Comparison of ENCODE assay signal across 8 mouse cellular contexts in the genomic region with DNA sequence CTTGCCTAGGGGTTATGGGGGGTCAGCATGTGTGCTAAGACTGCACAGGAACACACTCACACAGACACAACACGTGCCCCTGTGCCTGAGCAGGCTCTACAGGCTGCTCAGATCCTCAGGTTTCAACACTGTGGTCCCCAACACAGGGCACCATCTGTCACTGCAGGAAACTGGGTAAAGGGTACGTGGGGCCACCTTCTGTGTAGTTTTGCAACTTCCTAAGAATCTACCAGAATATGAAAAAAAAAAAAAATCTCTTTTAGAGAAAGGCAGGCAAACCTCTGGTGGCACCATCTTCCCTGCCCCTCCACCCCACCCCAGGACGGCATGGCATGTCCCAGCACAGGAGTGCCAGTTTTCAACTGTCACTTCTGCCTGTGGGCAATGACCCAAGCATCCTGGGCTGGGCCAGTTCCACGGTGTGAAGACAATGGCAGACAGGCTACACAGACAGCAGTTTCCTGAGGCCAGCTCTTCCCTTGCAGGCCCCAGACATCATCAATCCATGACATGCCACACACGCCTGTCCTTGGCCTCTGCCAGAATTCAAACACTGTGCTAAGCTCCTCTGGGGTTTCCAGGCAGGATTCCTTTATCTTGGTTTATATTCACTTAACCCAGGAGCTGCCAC. TPM values are rescaled to one million over a fixed set of nuclear protein-coding genes. Genes with fewer than 3 reads are reported as not detected.
DNase-seq lines count a peak whose midpoint lies in the region; ATAC-seq and TF ChIP-seq lines count a peak whose summit lies in the region.

No protein-coding gene starts in this region.

- no peaks in the 10 kb centered on the region for H3K27me3 ChIP-seq in lung, embryonic 14.5 days (ENCODE audit: insufficient read depth, low read length)
- no peaks in the 10 kb centered on the region for H3K27me3 ChIP-seq in embryonic facial prominence, embryonic 15.5 days
- no peaks in the 10 kb centered on the region for H3K27me3 ChIP-seq in midbrain, embryonic 15.5 days (replicated peaks)

- H3K9me3 ChIP-seq in lung, embryonic 14.5 days (ENCODE audit: low read depth, low read length): no peaks in the 10 kb centered on the region
- H3K9me3 ChIP-seq in embryonic facial prominence, embryonic 15.5 days (replicated peaks): no peaks in the 10 kb centered on the region
- H3K9me3 ChIP-seq in midbrain, embryonic 15.5 days: no peaks in the 10 kb centered on the region

- WGBS in lung, embryonic 14.5 days: 27% methylated on average over 5 of the region's 5 CpGs
- WGBS in lung, adult 2 months: 26% methylated on average over 5 of the region's 5 CpGs
- 47% methylated on average over 5 of the region's 5 CpGs for WGBS in embryonic facial prominence, embryonic 15.5 days
- WGBS in midbrain, embryonic 15.5 days: 58% methylated on average over 5 of the region's 5 CpGs

- DNase-seq in lung, embryonic 14.5 days: peak; percentile 74
- DNase-seq in lung, adult 2 months: no peak
- peak; percentile 57 for DNase-seq in kidney, postnatal 10 days
- DNase-seq in retina, embryonic 14.5 days (ENCODE audit: low spot score): no peak
- DNase-seq in layer of hippocampus, adult 9-11 months: no peak
- no peak for DNase-seq in right cerebral cortex, postnatal 25 days

- peaks cover 17% of the 10 kb centered on the region; the same call in 1 of the 2 replicates for H3K4me1 ChIP-seq in lung, embryonic 14.5 days (ENCODE audit: insufficient read depth)
- peaks cover 7% of the 10 kb centered on the region; the same call in 1 of the 2 replicates for H3K4me1 ChIP-seq in lung, adult 2 months (ENCODE audit: control insufficient read depth, insufficient read depth, low read length)
- peaks cover 12% of the 10 kb centered on the region for H3K4me1 ChIP-seq in embryonic facial prominence, embryonic 15.5 days
- H3K4me1 ChIP-seq in midbrain, embryonic 15.5 days: peaks cover 12% of the 10 kb centered on the region

- peak; percentile 84 for ATAC-seq in lung, embryonic 14.5 days (ENCODE audit: insufficient read depth)
- ATAC-seq in embryonic facial prominence, embryonic 15.5 days (ENCODE audit: insufficient number of reproducible peaks, low FRiP score, low TSS enrichment, low read depth): no peak
- ATAC-seq in midbrain, embryonic 15.5 days (replicated peaks): no peak

- no peak overlapping the region; the same call in 1 of the 2 replicates for H3K9ac ChIP-seq in lung, embryonic 14.5 days
- no peak overlapping the region for H3K9ac ChIP-seq in embryonic facial prominence, embryonic 15.5 days
- H3K9ac ChIP-seq in midbrain, embryonic 15.5 days: no peak overlapping the region

- no peak for TF ChIP-seq POLR2A in lung, adult 2 months (IDR thresholded peaks at IDR 0.05; ENCODE audit: borderline replicate concordance, extremely low read depth, low read depth, low read length)

- H3K36me3 ChIP-seq in lung, embryonic 14.5 days (ENCODE audit: insufficient read depth): peaks cover 3% of the 10 kb centered on the region; the same call in 1 of the 2 replicates
- no peaks in the 10 kb centered on the region for H3K36me3 ChIP-seq in embryonic facial prominence, embryonic 15.5 days
- H3K36me3 ChIP-seq in midbrain, embryonic 15.5 days (replicated peaks): no peaks in the 10 kb centered on the region

- H3K4me3 ChIP-seq in lung, embryonic 14.5 days (ENCODE audit: low read depth, low read length): no peak overlapping the region
- no peak overlapping the region for H3K4me3 ChIP-seq in lung, adult 2 months (replicated peaks; ENCODE audit: extremely low read depth, low read depth, low read length)
- H3K4me3 ChIP-seq in embryonic facial prominence, embryonic 15.5 days (replicated peaks): no peak overlapping the region
- H3K4me3 ChIP-seq in midbrain, embryonic 15.5 days: no peak overlapping the region

- H3K4me2 ChIP-seq in lung, embryonic 14.5 days: peak overlapping the region; percentile 8; the same call in 1 of the 2 replicates
- no peak overlapping the region for H3K4me2 ChIP-seq in embryonic facial prominence, embryonic 15.5 days (replicated peaks)
- H3K4me2 ChIP-seq in midbrain, embryonic 15.5 days: no peak overlapping the region

- TF ChIP-seq CTCF in lung, embryonic 14.5 days (IDR thresholded peaks at IDR 0.05; ENCODE audit: low read depth): no peak
- no peak for TF ChIP-seq CTCF in lung, adult 2 months (IDR thresholded peaks at IDR 0.05; ENCODE audit: insufficient read depth, low read length)

- peak overlapping the region; percentile 69 for H3K27ac ChIP-seq in lung, embryonic 14.5 days (ENCODE audit: low read depth)
- 0 out of 2 replicates have a peak overlapping the region, but pooled peaks have one; percentile 39 for H3K27ac ChIP-seq in embryonic facial prominence, embryonic 15.5 days (replicated peaks)
- H3K27ac ChIP-seq in midbrain, embryonic 15.5 days: peak overlapping the region; percentile 44; the same call in 1 of the 2 replicates

RNA-seq across cellular contexts. Expression of a gene that starts 11.1 kb away (rescaled TPM):
- polyA plus RNA-seq in lung, embryonic 14.5 days (2014; fragmentation: Nextera tagmentation; extraction: Ambion mirVana): 39.4 and 44.4 TPM in 2 replicates
- 12.2 and 14.0 TPM in 2 replicates for polyA plus RNA-seq in lung, adult 2 months (2012; rRNA removed)
- polyA plus RNA-seq in embryonic facial prominence, embryonic 15.5 days (2015; fragmentation: Nextera tagmentation; extraction: Ambion mirVana): 35.5 and 35.8 TPM in 2 replicates
- 16.7 and 17.9 TPM in 2 replicates for polyA plus RNA-seq in midbrain, embryonic 15.5 days (2015; fragmentation: Nextera tagmentation; extraction: Ambion mirVana)

RNA-seq across cellular contexts. Expression of a gene that starts 26.3 kb away (rescaled TPM):
- 5.5 and 5.9 TPM in 2 replicates for polyA plus RNA-seq in lung, embryonic 14.5 days (2014; fragmentation: Nextera tagmentation; extraction: Ambion mirVana)
- 2.7 and 3.3 TPM in 2 replicates for polyA plus RNA-seq in lung, adult 2 months (2012; rRNA removed)
- polyA plus RNA-seq in embryonic facial prominence, embryonic 15.5 days (2015; fragmentation: Nextera tagmentation; extraction: Ambion mirVana): 3.8 and 4.2 TPM in 2 replicates
- polyA plus RNA-seq in midbrain, embryonic 15.5 days (2015; fragmentation: Nextera tagmentation; extraction: Ambion mirVana): 8.2 and 9.5 TPM in 2 replicates

RNA-seq across cellular contexts. Expression of a gene that starts 35.1 kb away (rescaled TPM):
- 5.3 and 6.0 TPM in 2 replicates for polyA plus RNA-seq in lung, embryonic 14.5 days (2014; fragmentation: Nextera tagmentation; extraction: Ambion mirVana)
- polyA plus RNA-seq in lung, adult 2 months (2012; rRNA removed): 15.1 and 19.6 TPM in 2 replicates
- 10.2 and 14.6 TPM in 2 replicates for polyA plus RNA-seq in embryonic facial prominence, embryonic 15.5 days (2015; fragmentation: Nextera tagmentation; extraction: Ambion mirVana)
- 22.7 and 24.2 TPM in 2 replicates for polyA plus RNA-seq in midbrain, embryonic 15.5 days (2015; fragmentation: Nextera tagmentation; extraction: Ambion mirVana)

RNA-seq across cellular contexts. Expression of a gene that starts 44.2 kb away (rescaled TPM):
- polyA plus RNA-seq in lung, embryonic 14.5 days (2014; fragmentation: Nextera tagmentation; extraction: Ambion mirVana): 1.1 TPM in 2 replicates
- polyA plus RNA-seq in lung, adult 2 months (2012; rRNA removed): 7.2 and 9.0 TPM in 2 replicates
- 4.2 and 4.6 TPM in 2 replicates for polyA plus RNA-seq in embryonic facial prominence, embryonic 15.5 days (2015; fragmentation: Nextera tagmentation; extraction: Ambion mirVana)
- 0.18 and 0.33 TPM in 2 replicates for polyA plus RNA-seq in midbrain, embryonic 15.5 days (2015; fragmentation: Nextera tagmentation; extraction: Ambion mirVana)

Comparison
In these comparisons a context has a peak if more than half of its experiments do, and no peak if none do; other contexts are left out.
1. DNase-seq: peak in lung, embryonic 14.5 days (single experiment) and kidney, postnatal 10 days (single experiment); none in lung, adult 2 months (single experiment), retina, embryonic 14.5 days (single experiment), layer of hippocampus, adult 9-11 months (single experiment) and right cerebral cortex, postnatal 25 days (single experiment).
2. Peak in every context shown above with its lines, with median percentiles within 50 percentile points of each other: H3K27ac ChIP-seq.